In genomic region chrX:140375628-140376027, GRCm38 (mm10) we compare ENCODE assay signal across 26 mouse cellular contexts. TPM values are rescaled to one million over a fixed set of nuclear protein-coding genes. Genes with fewer than 3 reads are reported as not detected.
DNase-seq lines count a peak whose midpoint lies in the region; ATAC-seq and TF ChIP-seq lines count a peak whose summit lies in the region.
"Had no signal": no experiment of that assay in that cellular context is flagged by ENCODE, and none has a peak within 500 bp of the region (broad histone marks: within the 10 kb centered on the region; RNA-seq: fewer than 3 reads in every experiment).

No protein-coding gene starts in this region.

- no peak for ATAC-seq in forebrain, embryonic 14.5 days
- no peak for ATAC-seq in forebrain, postnatal 0 days
- no peak for ATAC-seq in neural tube, embryonic 15.5 days (ENCODE audit: low FRiP score)
- ATAC-seq in embryonic facial prominence, embryonic 11.5 days (replicated peaks; ENCODE audit: insufficient number of reproducible peaks, low FRiP score, low TSS enrichment, low read depth), result no peak

- no peaks in the 10 kb centered on the region for H3K4me1 ChIP-seq in forebrain, embryonic 14.5 days (ENCODE audit: control insufficient read depth, insufficient read depth, low read length)
- H3K4me1 ChIP-seq in forebrain, postnatal 0 days (ENCODE audit: insufficient read depth), result no peaks in the 10 kb centered on the region
- no peaks in the 10 kb centered on the region for H3K4me1 ChIP-seq in neural tube, embryonic 15.5 days
- no peaks in the 10 kb centered on the region for H3K4me1 ChIP-seq in embryonic facial prominence, embryonic 11.5 days (ENCODE audit: control insufficient read depth, insufficient read depth, low read length)
- H3K4me1 ChIP-seq: embryonic facial prominence, embryonic 12.5 days; heart, embryonic 12.5 days had no signal

- 0 out of 2 replicates have a peak, but pooled peaks cover 3% of the 10 kb centered on the region for H3K27me3 ChIP-seq in forebrain, embryonic 14.5 days (replicated peaks; ENCODE audit: control insufficient read depth, insufficient read depth, low read length)
- no peaks in the 10 kb centered on the region for H3K27me3 ChIP-seq in forebrain, postnatal 0 days (ENCODE audit: insufficient read depth, low read length)
- peaks cover 18% of the 10 kb centered on the region for H3K27me3 ChIP-seq in neural tube, embryonic 15.5 days (replicated peaks)
- no peaks in the 10 kb centered on the region for H3K27me3 ChIP-seq in embryonic facial prominence, embryonic 11.5 days (ENCODE audit: control insufficient read depth, insufficient read depth, low read length)
- H3K27me3 ChIP-seq: CH12.LX; embryonic facial prominence, embryonic 12.5 days had no signal

- H3K4me2 ChIP-seq in forebrain, embryonic 14.5 days (ENCODE audit: low read length), result no peak overlapping the region
- H3K4me2 ChIP-seq in forebrain, postnatal 0 days (ENCODE audit: low read depth), result no peak overlapping the region
- no peak overlapping the region for H3K4me2 ChIP-seq in neural tube, embryonic 15.5 days
- H3K4me2 ChIP-seq in embryonic facial prominence, embryonic 11.5 days (ENCODE audit: low read depth, low read length), result no peak overlapping the region
- H3K4me2 ChIP-seq: embryonic facial prominence, embryonic 12.5 days; heart, embryonic 12.5 days had no signal

- H3K36me3 ChIP-seq in forebrain, embryonic 14.5 days (ENCODE audit: control insufficient read depth, insufficient read depth, low read length), result no peaks in the 10 kb centered on the region
- no peaks in the 10 kb centered on the region for H3K36me3 ChIP-seq in forebrain, postnatal 0 days (ENCODE audit: insufficient read depth)
- H3K36me3 ChIP-seq in neural tube, embryonic 15.5 days, result no peaks in the 10 kb centered on the region
- H3K36me3 ChIP-seq in embryonic facial prominence, embryonic 11.5 days (replicated peaks; ENCODE audit: control insufficient read depth, insufficient read depth, low read depth, low read length), result no peaks in the 10 kb centered on the region
- H3K36me3 ChIP-seq: embryonic facial prominence, embryonic 12.5 days; heart, embryonic 12.5 days had no signal

- WGBS in forebrain, embryonic 14.5 days, result 40% methylated on average over 4 of the region's 4 CpGs
- 39% methylated on average over 4 of the region's 4 CpGs for WGBS in forebrain, postnatal 0 days
- WGBS in neural tube, embryonic 15.5 days, result 34% methylated on average over 4 of the region's 4 CpGs
- 34% methylated on average over 4 of the region's 4 CpGs for WGBS in embryonic facial prominence, embryonic 11.5 days

- no peak overlapping the region for H3K4me3 ChIP-seq in forebrain, embryonic 14.5 days (ENCODE audit: low read depth, low read length)
- no peak overlapping the region for H3K4me3 ChIP-seq in forebrain, postnatal 0 days (ENCODE audit: low read depth, low read length)
- no peak overlapping the region for H3K4me3 ChIP-seq in neural tube, embryonic 15.5 days (replicated peaks)
- no peak overlapping the region for H3K4me3 ChIP-seq in embryonic facial prominence, embryonic 11.5 days (ENCODE audit: low read depth, low read length)
- H3K4me3 ChIP-seq: embryonic facial prominence, embryonic 12.5 days; erythroblast, embryonic 14.5 days; gastrocnemius, adult 2 months; heart, embryonic 12.5 days had no signal

- H3K9ac ChIP-seq in forebrain, embryonic 14.5 days (ENCODE audit: low read length), result no peak overlapping the region
- no peak overlapping the region for H3K9ac ChIP-seq in forebrain, postnatal 0 days
- H3K9ac ChIP-seq in neural tube, embryonic 15.5 days (replicated peaks), result no peak overlapping the region
- no peak overlapping the region for H3K9ac ChIP-seq in embryonic facial prominence, embryonic 11.5 days (replicated peaks; ENCODE audit: low read length)
- H3K9ac ChIP-seq: embryonic facial prominence, embryonic 12.5 days; heart, embryonic 12.5 days had no signal

- H3K27ac ChIP-seq in forebrain, embryonic 14.5 days (ENCODE audit: low read depth, low read length), result no peak overlapping the region
- no peak overlapping the region for H3K27ac ChIP-seq in forebrain, postnatal 0 days (ENCODE audit: low read depth, low read length)
- H3K27ac ChIP-seq in neural tube, embryonic 15.5 days (replicated peaks), result no peak overlapping the region
- no peak overlapping the region for H3K27ac ChIP-seq in embryonic facial prominence, embryonic 11.5 days (replicated peaks; ENCODE audit: low read depth, low read length)
- H3K27ac ChIP-seq: embryonic facial prominence, embryonic 12.5 days; gastrocnemius, adult 2 months had no signal

- no peak for TF ChIP-seq CTCF in forebrain, postnatal 0 days (IDR thresholded peaks at IDR 0.05; ENCODE audit: low read depth)

- H3K9me3 ChIP-seq in forebrain, embryonic 14.5 days (replicated peaks; ENCODE audit: control insufficient read depth, low read length), result no peaks in the 10 kb centered on the region
- no peaks in the 10 kb centered on the region for H3K9me3 ChIP-seq in forebrain, postnatal 0 days (ENCODE audit: low read length)
- H3K9me3 ChIP-seq in neural tube, embryonic 15.5 days (replicated peaks), result no peaks in the 10 kb centered on the region
- no peaks in the 10 kb centered on the region for H3K9me3 ChIP-seq in embryonic facial prominence, embryonic 11.5 days (replicated peaks; ENCODE audit: control insufficient read depth, low read length)
- H3K9me3 ChIP-seq: embryonic facial prominence, embryonic 12.5 days; heart, embryonic 12.5 days had no signal

- DNase-seq in forebrain, embryonic 14.5 days (ENCODE audit: low spot score), result peak; percentile 35
- no peak for DNase-seq in forebrain, postnatal 0 days
- DNase-seq in neural tube, embryonic 10.5 days (ENCODE audit: extremely low spot score, low spot score), result peak; percentile 14
- peak; percentile 26 for DNase-seq in embryonic facial prominence, embryonic 11.5 days (ENCODE audit: low spot score)
- no peak for DNase-seq in cerebellum, postnatal 25 days
- no peak for DNase-seq in layer of hippocampus, adult 8-10 months (ENCODE audit: low spot score in 2 of 2)
- no peak for DNase-seq in thymus, postnatal 14 days
- DNase-seq: adrenal gland, adult 8-10 months; cerebellum, adult 9-11 months; gastrocnemius, adult 2 months; heart, postnatal 14 days; kidney, adult 18-20 months; kidney, postnatal 10 days; left cerebral cortex, postnatal 4 days; liver; lung, postnatal 10 days; thymus, adult 2 months had no signal

RNA-seq across cellular contexts. Expression of gene Frmpd3, which starts 33.6 kb away (rescaled TPM):
- polyA plus RNA-seq in forebrain, embryonic 14.5 days (2014; fragmentation: Nextera tagmentation; extraction: Ambion mirVana), result 0.59 and 1.0 TPM in 2 replicates
- 3.8 and 6.6 TPM in 2 replicates for total RNA-seq in forebrain, postnatal 0 days (2014; rRNA removed)
- polyA plus RNA-seq in forebrain, postnatal 0 days (2015; fragmentation: Nextera tagmentation; extraction: Ambion mirVana), result 0.59 and 1.9 TPM in 2 replicates
- polyA plus RNA-seq in neural tube, embryonic 15.5 days (2015; fragmentation: Nextera tagmentation; extraction: Ambion mirVana), result 4.2 and 4.4 TPM in 2 replicates
- polyA plus RNA-seq in embryonic facial prominence, embryonic 11.5 days (2014; fragmentation: Nextera tagmentation; extraction: Ambion mirVana), result 0.56 and 0.62 TPM in 2 replicates
- 10 to 100 TPM; 26.4 to 36.7 (median 28.3) TPM for total RNA-seq in layer of hippocampus, adult 8-10 months (2022)
- total RNA-seq: adrenal gland, adult 8-10 months; gastrocnemius, adult 2 months; heart, postnatal 14 days; megakaryocyte progenitor cell, adult 5-6 weeks; monocyte, adult 5-6 weeks had no signal
- polyA plus RNA-seq: liver, embryonic 16.5 days; stomach, embryonic 16.5 days had no signal

Comparison
In these comparisons a context has a peak if more than half of its experiments do, and no peak if none do; other contexts are left out.
1. DNase-seq: peak in forebrain, embryonic 14.5 days (single experiment), neural tube, embryonic 10.5 days (single experiment) and embryonic facial prominence, embryonic 11.5 days (single experiment); none in forebrain, postnatal 0 days (single experiment), cerebellum, postnatal 25 days (0 of 2), layer of hippocampus, adult 8-10 months (0 of 2) and thymus, postnatal 14 days (single experiment).